Mouse (Mus musculus) ovary, postnatal 36 days (tissue): ENCODE data around the gene Kif26b.
A peak's percentile ranks its signal among the peaks of the same experiment; 100 is the strongest.

ENCODE experiments used
- DNase-seq: peaks from one replicate; pipeline ENCODE4 v3.0.0; 2022; ENCODE audit warnings: low spot score, mixed read lengths

Kif26b gene

DNA sequence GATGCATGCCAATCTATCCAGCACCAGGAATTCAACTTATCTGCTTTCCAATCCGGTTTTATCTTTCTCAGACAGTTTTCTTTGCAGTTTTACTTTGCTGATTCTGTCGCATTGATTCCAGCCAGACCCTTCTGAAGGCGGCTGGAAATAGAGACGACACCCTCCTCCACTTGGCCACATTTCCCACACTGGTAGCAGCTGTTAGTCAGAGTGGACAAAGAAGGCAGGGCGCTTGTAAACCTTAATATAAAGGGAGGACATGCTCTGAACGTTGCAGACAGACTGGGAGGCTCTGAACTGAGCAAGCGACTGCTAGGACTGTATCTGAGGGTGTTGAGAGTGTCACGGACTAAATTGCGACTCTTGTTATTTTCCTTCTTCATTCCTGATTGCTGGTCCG is 11.3 kb downstream of the Kif26b start:
- DNase-seq: no peak

DNA sequence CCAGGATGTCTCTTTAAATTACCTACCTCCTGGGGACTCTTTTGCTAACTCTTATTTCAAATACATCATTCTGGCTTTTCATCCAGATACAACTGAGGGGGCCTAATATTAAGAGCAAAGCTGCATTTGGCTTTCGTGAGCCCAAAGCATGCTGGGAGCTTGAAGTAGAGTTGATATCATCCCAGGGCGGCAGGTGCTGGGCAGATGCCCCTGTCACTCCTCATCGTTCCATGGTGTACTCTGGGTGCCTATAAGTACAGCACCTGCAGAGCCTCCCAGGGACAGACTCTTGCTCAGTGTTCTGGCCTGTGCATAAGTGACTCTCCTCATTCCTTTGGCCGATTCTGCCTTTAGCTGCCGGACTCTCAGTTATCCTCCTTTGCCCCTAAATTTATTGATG is 13.5 kb downstream of the Kif26b start:
- no peak for DNase-seq

DNA sequence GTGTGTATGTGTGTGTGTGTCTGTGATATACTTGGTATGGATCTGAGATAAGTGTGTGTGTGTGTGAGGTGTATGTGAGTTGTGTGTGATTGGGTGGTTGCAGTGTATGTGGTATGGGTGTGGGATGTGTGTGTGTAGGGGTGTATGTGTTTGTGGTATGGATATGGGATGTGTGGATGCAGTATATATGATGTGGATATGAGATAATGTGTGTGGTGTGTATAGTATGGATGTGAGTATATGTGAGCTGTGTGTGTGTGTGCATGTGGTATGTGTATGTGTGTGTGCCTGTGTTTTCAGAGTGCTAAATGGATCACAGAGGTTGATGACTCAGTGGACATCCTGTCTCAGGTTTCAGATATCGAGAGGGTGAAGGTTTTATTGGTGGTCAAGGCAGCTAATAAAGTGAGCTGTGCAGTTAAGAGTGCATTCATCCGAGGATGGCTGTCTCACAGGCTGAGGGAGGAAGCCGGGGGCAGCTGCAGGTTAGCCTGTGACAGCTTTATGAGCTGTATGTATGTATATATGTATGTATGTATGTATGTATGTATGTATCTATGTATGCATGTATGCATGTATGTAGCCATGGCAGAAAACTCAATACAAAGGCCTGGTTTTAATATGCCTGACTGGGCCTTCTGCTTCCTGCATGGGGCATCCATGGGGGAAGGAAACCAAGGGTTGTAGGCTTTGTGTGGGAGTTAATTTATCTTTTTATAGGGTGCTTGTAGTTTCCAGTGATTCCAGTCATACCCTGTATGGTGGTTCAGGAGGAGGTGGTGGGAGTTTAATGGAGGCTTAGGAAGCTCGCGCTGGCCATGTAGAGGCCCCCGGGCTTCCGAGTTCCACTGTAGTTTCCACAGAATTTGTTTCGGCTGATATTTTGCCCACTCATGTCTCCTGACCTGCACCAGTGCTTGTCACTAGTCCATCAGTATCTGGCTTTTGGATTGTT is 14.3 kb downstream of the Kif26b start:
- no peak for DNase-seq

DNA sequence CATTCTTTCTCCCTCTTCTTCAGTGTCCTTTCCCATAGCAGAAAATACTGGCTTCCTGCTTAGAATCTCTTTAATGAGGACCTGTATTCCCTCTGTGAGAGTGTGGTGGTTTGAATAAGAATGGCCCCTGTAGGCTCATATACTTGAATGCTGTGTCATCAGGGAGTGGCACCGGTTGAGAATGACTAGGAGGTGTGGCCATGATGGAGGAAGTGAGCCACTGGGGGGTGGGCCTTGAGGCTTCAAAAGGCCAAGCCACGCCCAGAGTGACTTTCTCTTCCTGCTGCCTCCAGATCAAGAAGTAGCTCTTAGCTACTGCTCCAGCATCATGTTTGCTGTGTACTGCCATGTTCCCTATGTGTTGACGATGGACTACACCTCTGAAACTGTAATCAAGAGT is 15.7 kb downstream of the Kif26b start:
- DNase-seq: no peak

DNA sequence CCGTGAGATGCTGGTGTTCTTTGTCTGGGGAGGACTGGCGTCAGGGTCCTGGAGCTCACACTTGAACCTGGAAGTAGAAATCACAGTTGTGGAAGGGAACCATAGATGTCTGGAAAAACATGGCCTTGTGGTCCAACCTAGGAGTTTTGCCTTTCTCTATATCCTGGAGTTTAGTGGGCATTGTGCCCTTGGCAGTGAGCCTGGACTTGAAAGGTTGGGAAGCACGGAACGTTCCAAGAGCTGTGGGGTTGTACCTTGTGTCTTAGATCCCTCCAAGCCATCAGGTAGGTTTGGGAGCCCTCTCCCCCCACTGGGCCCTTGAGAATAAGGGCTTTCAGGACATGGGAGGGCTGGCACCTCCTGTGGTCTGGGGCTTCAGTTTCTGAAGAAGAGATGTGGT is 20.7 kb downstream of the Kif26b start:
- DNase-seq: peak; percentile 12

DNA sequence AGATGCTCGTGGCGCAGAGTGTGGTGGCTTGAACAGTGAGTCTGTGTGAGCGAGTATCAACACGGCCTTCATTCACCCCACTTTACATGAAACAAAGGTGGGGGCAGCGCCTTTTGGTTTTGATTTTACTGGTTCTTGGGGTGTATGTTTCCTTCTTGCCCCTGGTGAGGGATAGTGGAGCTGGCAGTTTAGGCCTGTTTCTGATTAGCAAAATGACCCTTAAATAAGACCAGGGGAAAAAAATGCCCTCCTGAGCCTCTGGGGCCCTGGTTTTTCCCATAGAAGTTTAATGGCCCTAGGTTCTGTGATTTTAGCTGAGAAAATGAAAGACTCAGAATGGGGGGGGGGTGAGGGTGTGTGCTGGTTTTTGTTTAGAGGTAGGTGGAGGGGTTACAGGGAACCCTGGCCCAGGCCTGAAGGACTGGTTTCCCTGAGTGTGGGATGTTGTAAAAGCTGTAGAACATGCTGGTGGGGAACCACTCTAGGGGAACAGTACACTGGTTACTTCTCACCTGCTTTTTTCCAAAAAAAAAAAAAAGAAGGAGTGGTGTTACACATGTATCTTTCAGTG is 21.6 kb downstream of the Kif26b start:
- DNase-seq: no peak

DNA sequence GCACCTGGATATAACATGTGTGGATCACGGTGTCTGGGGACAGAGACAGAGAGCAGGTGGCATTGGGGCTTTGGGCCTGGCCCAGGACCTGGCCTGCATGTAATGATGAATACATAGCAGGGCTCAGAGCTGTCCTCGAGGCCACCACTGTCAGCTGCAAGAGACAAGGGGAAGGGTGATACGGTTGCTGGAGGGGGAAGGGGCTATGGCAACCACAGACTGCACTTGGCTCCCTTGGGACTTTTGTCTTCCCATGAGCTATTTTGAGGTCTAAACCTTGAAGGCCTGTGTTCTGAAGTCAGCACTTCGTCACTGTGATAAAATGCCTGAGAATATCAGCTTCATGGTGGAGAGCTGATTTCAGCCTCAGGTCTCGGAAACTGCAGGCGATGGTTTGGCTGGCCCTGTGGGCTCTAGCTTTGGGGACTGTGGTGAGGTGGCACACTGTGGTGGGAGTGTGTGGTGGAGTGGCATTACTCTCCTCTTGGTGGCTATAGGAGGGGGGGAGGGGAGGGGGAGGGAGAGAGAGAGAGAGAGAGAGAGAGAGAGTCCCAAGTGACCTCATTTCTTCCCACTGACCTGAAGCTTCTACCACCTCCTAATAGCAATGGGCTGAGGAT is 23.5 kb downstream of the Kif26b start:
- no peak for DNase-seq

DNA sequence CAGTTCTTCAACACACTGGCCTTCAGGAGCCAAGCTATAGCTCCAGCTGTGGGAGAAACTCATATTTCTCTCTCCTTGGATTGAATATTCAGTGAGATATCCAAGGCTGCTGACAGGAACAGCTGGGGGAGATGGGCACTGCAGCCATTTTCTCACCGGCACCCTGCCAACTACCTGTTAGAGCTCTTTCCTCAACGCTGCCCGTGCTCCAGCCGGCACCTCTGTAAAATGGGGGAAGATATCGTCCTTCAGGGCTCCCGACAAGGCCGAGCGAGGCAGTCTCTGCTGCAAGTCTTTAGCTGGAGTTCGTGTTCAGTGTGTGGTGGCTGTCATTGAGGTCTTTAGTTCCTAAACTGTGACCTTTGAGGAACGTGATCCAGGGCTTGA is 24.0 kb downstream of the Kif26b start:
- no peak for DNase-seq

DNA sequence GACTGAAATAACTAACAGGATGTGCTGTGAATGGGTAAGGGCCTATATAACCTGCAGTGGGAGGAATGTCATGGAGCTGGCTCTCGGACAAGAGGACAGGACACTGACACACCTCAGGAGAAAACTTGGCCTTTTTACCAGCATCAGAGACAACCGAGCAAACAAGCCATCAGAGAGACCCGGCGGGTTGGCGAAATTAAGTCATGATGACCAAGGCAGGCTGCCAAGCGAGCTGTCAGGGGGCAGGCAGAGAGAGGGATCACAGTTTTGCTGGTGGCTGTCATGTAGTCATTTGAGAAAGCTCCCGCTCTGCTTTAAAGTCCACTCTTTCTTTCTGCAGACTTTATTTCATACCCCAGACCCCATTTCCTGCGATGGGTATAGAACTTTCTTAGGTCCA is 27.3 kb downstream of the Kif26b start:
- no peak for DNase-seq

DNA sequence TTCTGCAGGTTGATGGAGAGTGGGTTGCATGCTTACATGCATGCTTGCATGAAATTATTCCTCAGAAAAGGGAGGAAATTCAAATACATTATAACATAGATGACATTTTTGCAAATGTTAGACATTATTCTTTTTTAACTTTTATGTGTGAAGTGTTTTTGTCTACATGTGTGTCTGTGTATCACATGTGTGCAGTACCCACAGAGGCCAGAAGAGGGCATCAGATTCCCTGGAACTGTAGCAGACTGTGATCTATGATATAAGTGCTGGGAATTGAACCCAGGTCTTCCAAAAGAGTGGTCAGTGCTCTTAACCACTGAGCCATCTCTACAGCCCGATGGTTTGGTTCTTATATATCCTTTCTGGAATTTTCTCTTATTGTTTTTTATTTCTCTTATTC is 31.1 kb downstream of the Kif26b start:
- no peak for DNase-seq

DNA sequence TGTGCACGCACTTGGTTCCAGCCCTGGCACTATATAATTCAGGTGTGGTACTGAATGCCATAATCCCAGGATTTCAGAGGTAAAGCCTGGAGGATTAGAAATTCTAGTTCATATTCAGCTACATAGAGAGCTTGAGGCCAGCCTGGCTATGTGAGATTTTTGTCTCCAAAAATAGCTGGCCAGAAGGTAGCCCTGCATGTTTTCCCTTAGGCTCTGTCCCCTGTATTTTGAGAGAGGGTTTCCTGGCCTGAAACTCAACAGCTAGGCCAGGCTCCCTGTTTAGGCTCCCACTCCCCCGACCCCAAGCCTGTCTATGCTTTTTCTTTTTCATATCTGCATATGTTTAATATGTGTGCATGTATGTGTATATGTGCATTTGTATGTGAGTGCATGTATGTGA is 34.9 kb downstream of the Kif26b start:
- no peak for DNase-seq

DNA sequence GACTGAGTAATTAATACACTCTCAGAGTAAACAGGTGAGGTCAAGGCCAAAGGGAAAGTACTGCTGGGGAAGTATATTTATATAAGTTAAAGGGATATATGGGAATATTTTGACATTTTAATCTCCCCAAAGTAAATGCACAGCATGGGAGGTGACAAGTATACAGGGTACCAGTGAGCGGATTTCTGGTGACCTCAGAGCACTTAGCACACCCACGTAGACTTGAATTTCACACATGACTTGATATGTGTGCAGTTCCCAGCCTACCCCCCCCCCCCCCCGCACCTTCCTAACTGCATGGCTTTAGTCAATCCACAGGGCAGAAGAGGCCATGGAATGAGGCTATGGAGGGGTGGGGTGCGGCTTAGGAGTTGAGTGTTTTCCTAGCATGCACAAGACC is 35.9 kb downstream of the Kif26b start:
- DNase-seq: no peak

DNA sequence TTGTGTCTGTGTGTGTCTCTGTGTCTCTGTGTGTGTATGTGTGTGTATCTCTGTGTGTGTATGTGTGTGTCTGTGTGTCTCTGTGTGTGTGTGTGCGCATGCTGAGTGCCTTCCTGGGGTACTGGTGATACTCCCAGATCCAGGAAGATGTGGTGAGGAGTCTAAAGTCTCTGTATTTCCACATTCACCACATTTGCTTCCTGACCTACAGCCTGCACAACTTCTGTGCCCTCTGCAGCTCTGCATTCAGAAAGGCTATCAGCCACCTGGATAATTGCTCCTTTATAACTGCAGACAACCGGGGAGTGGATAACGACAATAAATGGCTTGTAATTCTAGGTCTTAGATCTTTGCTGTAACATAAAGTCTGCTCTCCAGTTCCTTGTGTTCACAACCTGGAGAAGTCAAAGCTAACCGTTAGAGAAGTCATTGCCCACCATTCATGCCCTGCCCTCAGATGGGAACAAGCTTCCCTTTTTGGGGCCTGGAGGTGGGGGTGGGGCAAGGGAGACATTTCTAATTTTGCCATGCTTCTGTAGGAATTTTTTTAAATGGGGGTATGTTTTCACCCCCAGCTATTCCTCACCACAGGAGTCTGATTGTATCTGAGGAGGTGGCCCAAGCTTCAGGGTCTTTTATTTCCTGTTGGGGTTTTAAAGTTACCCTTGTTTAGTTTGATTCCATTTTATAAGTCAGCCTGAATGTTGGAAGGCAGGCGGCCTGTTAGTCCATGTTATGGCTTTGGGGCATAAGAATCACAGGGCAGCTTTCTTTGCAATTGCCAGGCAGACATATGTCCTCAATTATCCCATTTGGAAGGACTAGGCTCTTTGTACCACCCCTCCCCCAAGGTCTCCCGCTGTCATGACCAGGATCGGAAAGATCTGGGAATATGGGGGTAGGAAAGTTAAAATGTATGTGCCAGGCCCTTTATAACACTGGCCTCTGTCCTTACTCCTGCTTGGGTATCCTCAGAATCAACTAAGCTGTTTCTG is 39.9 kb downstream of the Kif26b start:
- no peak for DNase-seq

DNA sequence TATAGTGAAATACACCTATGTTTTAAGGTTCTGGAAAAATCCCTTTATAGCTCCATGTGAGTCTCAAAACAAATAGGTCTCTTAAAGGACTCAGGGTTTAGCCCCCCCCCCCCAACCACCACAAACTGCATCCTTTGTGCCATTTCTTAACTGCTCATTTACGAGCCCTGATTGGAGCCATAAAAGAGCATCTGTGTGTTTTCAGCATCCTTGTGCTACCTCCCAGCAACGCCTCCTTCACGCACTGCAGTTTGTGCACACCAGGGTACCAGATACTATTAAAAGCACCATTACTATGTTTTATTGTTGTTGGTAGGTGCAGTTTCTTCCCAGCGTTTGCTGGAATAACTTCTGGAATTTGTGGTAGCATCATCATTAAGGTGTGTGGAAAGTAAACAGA is 42.1 kb downstream of the Kif26b start:
- no peak for DNase-seq

DNA sequence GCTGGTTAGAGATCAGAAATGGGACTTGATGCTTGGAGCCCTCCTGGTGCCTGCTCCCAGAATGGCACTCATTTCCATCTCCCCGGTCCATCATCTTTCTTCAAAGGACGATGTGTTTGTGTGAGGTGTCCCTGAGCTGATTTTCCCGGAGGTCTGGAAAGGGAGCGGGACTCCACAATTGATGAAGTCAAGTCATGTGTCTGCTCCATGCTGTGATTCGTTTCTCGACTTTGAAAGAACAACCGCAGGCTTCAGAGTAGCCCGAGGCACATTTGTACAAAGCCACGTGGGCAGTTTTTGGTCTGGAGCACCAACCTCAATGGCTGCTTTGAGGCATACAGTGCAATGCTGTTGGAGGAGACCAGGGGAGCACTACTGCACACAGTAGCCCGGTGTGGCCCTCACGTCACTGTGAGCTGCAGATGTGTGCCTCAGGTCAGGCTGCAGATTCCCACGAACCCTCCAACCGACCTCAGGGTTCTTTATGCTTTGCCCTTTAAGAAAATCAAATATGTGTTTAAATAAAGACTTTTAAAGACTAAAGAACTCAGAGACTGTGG is 43.0 kb downstream of the Kif26b start:
- no peak for DNase-seq

DNA sequence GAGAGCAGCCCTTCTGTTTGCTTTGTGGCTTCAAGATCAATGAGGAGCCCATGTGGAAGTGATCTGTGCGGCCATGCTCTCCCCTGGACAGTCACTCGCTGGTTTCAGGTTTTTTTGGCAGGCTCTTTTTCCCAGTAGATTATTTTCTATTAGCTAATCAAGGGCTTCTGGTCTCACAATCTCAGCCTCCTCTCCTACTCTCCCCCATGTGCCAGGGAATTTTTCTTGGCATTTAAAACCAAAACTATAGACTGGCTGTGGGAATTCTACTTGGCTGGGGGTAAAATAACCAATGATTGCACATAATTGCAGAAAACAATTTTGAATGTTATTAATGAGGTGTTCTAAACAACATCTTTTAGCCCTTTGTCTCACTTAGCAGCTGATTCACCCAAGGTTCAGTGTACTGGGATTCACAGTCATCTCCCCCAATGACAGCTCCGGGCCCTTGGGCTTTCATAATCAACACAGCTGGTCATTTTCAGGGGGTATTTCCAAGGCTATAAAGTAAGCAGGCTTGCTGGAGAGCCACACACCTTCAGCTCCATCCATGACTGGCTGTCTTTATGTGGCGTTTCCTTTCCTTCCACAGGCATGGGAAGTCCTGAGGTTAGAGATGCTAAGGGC is 44.6 kb downstream of the Kif26b start:
- DNase-seq: no peak

DNA sequence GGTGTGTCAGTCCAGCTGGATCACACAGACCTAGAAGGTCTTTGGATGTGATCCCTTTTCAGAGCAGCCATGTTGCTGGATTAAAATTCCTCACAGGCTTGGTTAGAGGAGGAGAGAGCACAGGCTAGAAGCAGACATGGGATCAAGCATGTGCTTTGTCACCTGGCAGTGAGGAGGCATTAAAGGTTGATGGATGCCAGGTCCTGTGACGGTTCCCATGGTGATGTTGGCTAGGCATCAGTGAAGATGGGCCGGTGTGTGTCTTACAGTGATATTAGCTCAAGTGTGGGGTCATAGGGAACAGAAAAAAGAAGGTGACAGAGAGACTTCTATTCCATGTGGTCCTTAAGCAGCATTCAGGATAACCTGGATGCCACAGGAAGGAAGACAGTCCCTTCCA is 46.8 kb downstream of the Kif26b start:
- no peak for DNase-seq

DNA sequence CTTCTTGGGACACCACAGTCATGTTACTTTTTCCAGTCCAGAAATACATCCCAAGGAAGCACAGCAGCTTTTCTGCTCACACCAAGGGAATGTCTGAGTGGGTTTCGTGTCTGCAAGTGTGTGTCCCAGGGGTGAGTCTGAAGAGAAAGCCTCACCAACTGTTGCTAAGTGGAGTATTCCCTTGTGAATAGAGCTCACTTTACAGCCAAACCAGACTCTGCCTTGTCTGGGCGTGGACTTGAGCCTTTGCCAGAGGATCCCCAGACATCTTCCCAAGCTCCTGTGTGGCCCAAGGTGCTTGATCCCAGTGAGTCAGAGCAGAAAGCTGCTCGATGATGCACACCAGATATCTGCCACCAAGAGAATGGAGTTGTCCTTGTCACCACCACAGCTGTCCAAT is 48.0 kb downstream of the Kif26b start:
- DNase-seq: no peak

DNA sequence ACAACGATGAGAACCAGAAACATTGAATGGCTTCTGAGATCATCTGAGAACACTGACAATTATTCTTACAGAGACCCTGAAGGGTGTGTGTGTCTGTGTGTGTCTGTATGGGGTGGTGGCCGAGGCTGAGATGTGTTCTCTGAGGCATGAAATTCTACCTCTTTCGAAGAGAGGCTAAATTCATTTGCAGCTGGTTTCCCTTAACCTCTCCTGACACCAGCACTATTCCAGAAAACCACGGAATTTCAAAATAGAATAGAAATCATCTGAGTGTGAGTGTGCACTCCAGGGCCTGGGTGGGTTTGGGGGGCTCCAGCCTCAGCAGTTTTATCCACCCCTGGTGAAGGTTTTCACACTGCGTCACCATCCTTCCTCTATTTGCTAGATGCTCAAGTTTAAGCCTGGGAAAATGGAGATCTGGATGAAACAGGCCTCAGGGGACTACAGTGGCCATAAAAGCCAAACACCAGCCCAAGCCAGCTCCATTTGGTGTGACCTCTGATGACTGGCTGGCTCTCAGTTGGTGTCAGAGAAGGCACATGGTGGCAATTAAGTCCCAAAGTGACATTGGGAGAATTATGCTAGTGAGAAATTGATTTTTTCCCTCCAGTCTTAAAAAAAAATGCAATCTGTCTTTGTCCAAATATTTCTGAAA is 56.6 kb downstream of the Kif26b start:
- DNase-seq: no peak

DNA sequence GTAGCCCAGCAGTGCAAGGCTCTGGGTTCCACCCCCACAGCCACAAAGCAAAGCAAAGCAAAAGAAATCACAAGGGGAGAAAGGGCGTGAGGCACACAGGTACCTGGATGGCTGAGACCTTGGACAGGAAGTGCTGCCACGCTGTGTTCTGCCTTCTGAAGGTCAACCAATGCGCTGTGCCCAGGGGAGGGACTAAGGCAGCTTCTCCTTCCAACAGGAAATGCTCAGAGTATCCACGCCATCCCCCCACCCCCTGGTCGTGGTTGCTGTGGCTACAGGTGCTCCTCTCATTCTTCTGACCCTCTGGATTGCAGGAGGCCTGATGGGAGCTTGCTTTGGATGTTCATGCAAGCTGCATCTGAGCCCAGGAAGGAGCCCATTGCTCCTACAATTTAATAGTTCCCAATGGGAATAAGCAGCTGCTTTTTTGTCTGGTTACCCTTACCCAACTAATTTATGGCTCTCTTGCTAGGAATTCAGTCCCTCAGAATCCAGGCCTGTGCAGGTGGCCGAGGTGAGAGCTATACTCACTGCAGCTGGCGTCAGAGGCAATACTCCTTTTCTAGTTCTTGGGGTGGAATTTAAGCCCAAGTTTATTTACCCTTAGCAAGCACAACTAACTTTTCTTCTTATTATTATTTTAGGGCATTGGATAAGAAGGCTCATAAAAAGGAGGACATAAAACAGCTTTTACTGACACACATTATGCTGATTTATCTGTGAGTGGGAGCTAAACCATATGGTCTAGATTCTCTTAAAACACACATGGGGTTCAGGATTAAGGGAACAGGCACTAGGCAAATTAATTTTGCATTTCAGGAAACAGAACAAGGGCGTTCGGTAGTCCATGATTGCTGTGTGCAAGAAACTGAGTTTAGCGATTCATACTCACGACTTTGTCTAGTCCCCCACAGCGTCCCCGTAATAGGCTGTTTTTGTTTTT is 61.6 kb downstream of the Kif26b start:
- peak; percentile 20 for DNase-seq
